Mouse (Mus musculus): Measurements from ENCODE around the gene 2010111I01Rik. TPM values are rescaled to one million over a fixed set of nuclear protein-coding genes. Genes with fewer than 3 reads are reported as not detected.

The 2010111I01Rik gene
- total and polyA plus RNA-seq, 3 experiments: 26.3 to 32.7 TPM; not detected in 1

DNA sequence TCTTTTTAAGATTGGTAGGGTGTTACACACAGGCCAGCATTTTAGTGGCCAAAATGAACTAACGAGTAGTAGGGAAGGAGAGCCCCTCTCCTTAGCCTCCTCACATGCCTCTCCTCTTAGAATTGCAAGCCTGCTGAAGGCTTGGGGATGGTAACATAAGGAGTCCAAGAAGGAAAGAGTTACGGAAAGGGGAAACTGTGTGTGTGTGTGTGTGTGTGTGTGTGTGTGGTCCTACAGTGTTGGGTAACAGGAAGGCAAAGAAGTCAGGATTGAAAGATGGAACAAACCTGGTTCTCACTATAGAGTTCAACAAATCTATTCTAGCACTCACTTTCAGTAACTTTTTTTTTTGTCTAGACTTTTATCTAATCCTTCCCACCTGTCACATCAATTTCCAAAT is 1.3 kb upstream of the 2010111I01Rik start:
- Histone ChIP-seq H3K4me3 (ENCODE audit: control insufficient read depth in 1 of 2, insufficient read depth in 1 of 2, low read depth in 2 of 2, low read length in 2 of 2) (no peak overlapping the region), H3K27me3 (ENCODE audit: control insufficient read depth in 1 of 2, insufficient read depth in 2 of 2, low read length in 2 of 2) (no peaks in the 10 kb centered on the region; a peak in 2 of 4 replicates), H3K9me3 (replicated peaks; ENCODE audit: insufficient read depth, low read length) (no peaks in the 10 kb centered on the region), H3K27ac (ENCODE audit: control insufficient read depth, low read depth, low read length) (no peak overlapping the region), H3K79me2 (ENCODE audit: control insufficient read depth, insufficient read depth, low read length, poor library complexity) (peaks cover 1% of the 10 kb centered on the region; the same call in 1 of the 2 replicates), H3K9ac (ENCODE audit: control insufficient read depth, low read depth, low read length, poor library complexity, severe bottlenecking) (no peak overlapping the region), H3K36me3 (ENCODE audit: control insufficient read depth in 1 of 2, insufficient read depth in 2 of 2, low read length in 2 of 2) (no peaks in the 10 kb centered on the region; a peak in 1 of 4 replicates), H3K4me1 (ENCODE audit: control insufficient read depth in 1 of 2, insufficient read depth in 2 of 2, low read length in 2 of 2) (no peaks in the 10 kb centered on the region; a peak in 1 of 4 replicates)
- no peak for DNase-seq (ENCODE audit: low read depth, low spot score)
- no peak for TF ChIP-seq NRF1 (IDR thresholded peaks at IDR 0.05; ENCODE audit: insufficient read depth, low read depth, low read length, poor library complexity, severe bottlenecking)
- no peak for TF ChIP-seq USF1 (IDR thresholded peaks at IDR 0.05; ENCODE audit: low read depth, low read length)
- TF ChIP-seq ZMIZ1 (IDR thresholded peaks at IDR 0.05; ENCODE audit: low read depth, low read length): no peak
- no peak for TF ChIP-seq TBP (IDR thresholded peaks at IDR 0.05; ENCODE audit: low read depth, low read length)
- no peak for TF ChIP-seq MAFK (IDR thresholded peaks at IDR 0.05; ENCODE audit: borderline replicate concordance, low read depth, low read length)
- no peak for TF ChIP-seq SIN3A (IDR thresholded peaks at IDR 0.05; ENCODE audit: low read length)
- no peak for TF ChIP-seq ZC3H11A (IDR thresholded peaks at IDR 0.05; ENCODE audit: low read depth, low read length)
- no peak for TF ChIP-seq POLR2A (IDR thresholded peaks at IDR 0.05; ENCODE audit: control insufficient read depth in 1 of 2, insufficient read depth in 1 of 2, low read depth in 1 of 2, low read length in 2 of 2, poor library complexity in 1 of 2)
- no peak for TF ChIP-seq ZKSCAN1 (IDR thresholded peaks at IDR 0.05; ENCODE audit: low read depth, low read length)
- TF ChIP-seq TCF12 (IDR thresholded peaks at IDR 0.05; ENCODE audit: low read depth, low read length): no peak
- no peak for TF ChIP-seq NELFE (IDR thresholded peaks at IDR 0.05; ENCODE audit: low read depth, low read length)
- TF ChIP-seq KAT2A (conservative IDR thresholded peaks at IDR 0.05; ENCODE audit: low read depth, low read length): no peak
- TF ChIP-seq POLR2AphosphoS2 (IDR thresholded peaks at IDR 0.05; ENCODE audit: low read length): no peak
- TF ChIP-seq ELF1 (IDR thresholded peaks at IDR 0.05; ENCODE audit: low read depth, low read length): no peak
- no peak for TF ChIP-seq CHD1 (IDR thresholded peaks at IDR 0.05; ENCODE audit: low read depth, low read length)
- no peak for TF ChIP-seq RCOR1 (IDR thresholded peaks at IDR 0.05; ENCODE audit: low read depth, low read length)
- TF ChIP-seq MXI1 (IDR thresholded peaks at IDR 0.05; ENCODE audit: low read depth, low read length): no peak
- no peak for TF ChIP-seq MAZ (IDR thresholded peaks at IDR 0.05; ENCODE audit: low read depth, low read length)
- no peak for TF ChIP-seq SMC3 (IDR thresholded peaks at IDR 0.05; ENCODE audit: low read depth, low read length)

- H3K36me3 ChIP-seq (ENCODE audit: control insufficient read depth in 1 of 2, insufficient read depth in 2 of 2, low read length in 2 of 2): no peaks in the 10 kb centered on the region; a peak in 1 of 4 replicates
- no peak for DNase-seq (ENCODE audit: low read depth, low spot score)
- no peak overlapping the region for H3K27ac ChIP-seq (ENCODE audit: control insufficient read depth, low read depth, low read length)
- H3K9ac ChIP-seq (ENCODE audit: control insufficient read depth, low read depth, low read length, poor library complexity, severe bottlenecking): no peak overlapping the region
- peaks cover 1% of the 10 kb centered on the region for H3K79me2 ChIP-seq (ENCODE audit: control insufficient read depth, insufficient read depth, low read length, poor library complexity)
- no peaks in the 10 kb centered on the region for H3K27me3 ChIP-seq (ENCODE audit: control insufficient read depth in 1 of 2, insufficient read depth in 2 of 2, low read length in 2 of 2)
- H3K4me3 ChIP-seq (ENCODE audit: control insufficient read depth in 1 of 2, insufficient read depth in 1 of 2, low read depth in 2 of 2, low read length in 2 of 2): no peak overlapping the region
- H3K4me1 ChIP-seq (ENCODE audit: control insufficient read depth in 1 of 2, insufficient read depth in 2 of 2, low read length in 2 of 2): no peaks in the 10 kb centered on the region; a peak in 1 of 4 replicates
- TF ChIP-seq ELF1 (IDR thresholded peaks at IDR 0.05; ENCODE audit: low read depth, low read length): no peak
- TF ChIP-seq BHLHE40 (IDR thresholded peaks at IDR 0.05; ENCODE audit: borderline replicate concordance, low read depth, low read length): no peak
- TF ChIP-seq CHD2 (IDR thresholded peaks at IDR 0.05; ENCODE audit: low read length): no peak
- TF ChIP-seq ZC3H11A (IDR thresholded peaks at IDR 0.05; ENCODE audit: low read depth, low read length): no peak
- TF ChIP-seq ZNF384 (IDR thresholded peaks at IDR 0.05; ENCODE audit: low read depth, low read length): no peak
- no peak for TF ChIP-seq HCFC1 (IDR thresholded peaks at IDR 0.05; ENCODE audit: low read depth, low read length)
- TF ChIP-seq POLR2AphosphoS2 (IDR thresholded peaks at IDR 0.05; ENCODE audit: low read length): no peak
- no peak for TF ChIP-seq NELFE (IDR thresholded peaks at IDR 0.05; ENCODE audit: low read depth, low read length)
- no peak for TF ChIP-seq MEF2A (IDR thresholded peaks at IDR 0.05; ENCODE audit: extremely low read depth, insufficient replicate concordance, low read depth, low read length, poor library complexity, severe bottlenecking)
- no peak for TF ChIP-seq E2F4 (IDR thresholded peaks at IDR 0.05; ENCODE audit: borderline replicate concordance, low read depth, low read length)
- no peak for TF ChIP-seq SMC3 (IDR thresholded peaks at IDR 0.05; ENCODE audit: low read depth, low read length)
- no peaks in the 10 kb centered on the region for H3K9me3 ChIP-seq (replicated peaks; ENCODE audit: insufficient read depth, low read length)
These were observed 3.5 kb downstream of the 2010111I01Rik start for GRCm38 (mm10) chr13:62968223-62968622.

All from MEL (cell line).